Mouse (Mus musculus) ES-E14 (cell line): ENCODE measurements around the gene Nos3.
"Not testable (repeated sequence)": the region's sequence is repeated elsewhere in the genome, so short reads cannot be mapped to it uniquely, and the experiment has no call there.

Experiments used
- CHD2 ChIP-seq: IDR thresholded peaks from 2 replicates; pipeline ENCODE4 v1.6.1; 2014; ENCODE audit warnings: mild to moderate bottlenecking, low read depth, low read length, inconsistent platforms
- ZC3H11A ChIP-seq: IDR thresholded peaks from 2 replicates; pipeline ENCODE4 v1.6.1; 2012; ENCODE audit warnings: low read depth, mild to moderate bottlenecking, inconsistent platforms, low read length, borderline replicate concordance
- ZNF384 ChIP-seq: IDR thresholded peaks from 2 replicates; pipeline ENCODE4 v1.6.1; 2012; ENCODE audit warnings: low read depth, low read length, inconsistent platforms

DNA sequence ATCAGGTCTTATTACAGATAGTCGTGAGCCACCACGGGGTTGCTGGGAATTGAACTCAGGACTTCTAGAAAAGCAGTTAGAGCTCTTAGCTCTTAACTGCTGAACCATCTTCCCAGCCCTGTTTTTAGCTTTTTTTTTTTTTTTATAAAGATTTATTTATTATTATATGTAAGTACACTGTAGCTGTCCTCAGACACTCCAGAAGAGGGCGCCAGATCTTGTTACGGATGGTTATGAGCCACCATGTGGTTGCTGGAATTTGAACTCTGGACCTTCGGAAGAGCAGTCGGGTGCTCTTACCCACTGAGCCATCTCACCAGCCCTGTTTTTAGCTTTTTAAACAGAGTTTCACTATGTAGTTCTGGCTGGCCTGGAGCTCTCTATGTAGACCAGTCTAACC is 31.6 kb downstream of the Nos3 start:
- TF ChIP-seq CHD2, ZC3H11A, ZNF384: not testable (repeated sequence)
